Mouse (Mus musculus): Measurements from ENCODE around the gene Slc1a3. TPM values are rescaled to one million over a fixed set of nuclear protein-coding genes. Genes with fewer than 3 reads are reported as not detected.

Slc1a3 gene
- polyA plus RNA-seq, 1 experiment from 2014 or later: 256 TPM

GRCm38 (mm10) chr15:8634355-8634754, 76.2 kb downstream of the Slc1a3 start:
- H3K27ac ChIP-seq (ENCODE audit: low read depth, low read length): no peak overlapping the region
- no peaks in the 10 kb centered on the region for H3K36me3 ChIP-seq (ENCODE audit: control insufficient read depth, insufficient read depth, low read length)
- no peak overlapping the region for H3K4me2 ChIP-seq (ENCODE audit: low read length)
- WGBS: 43% methylated on average over 3 of the region's 3 CpGs
- H3K9ac ChIP-seq (ENCODE audit: low read depth, low read length): no peak overlapping the region
- H3K27me3 ChIP-seq (replicated peaks; ENCODE audit: control insufficient read depth, insufficient read depth, low read length): no peaks in the 10 kb centered on the region
- H3K4me3 ChIP-seq (ENCODE audit: low read length): no peak overlapping the region
- peaks cover 4% of the 10 kb centered on the region for H3K4me1 ChIP-seq (ENCODE audit: control insufficient read depth, insufficient read depth, low read depth, low read length)
- H3K9me3 ChIP-seq (ENCODE audit: control insufficient read depth, low read length): no peaks in the 10 kb centered on the region
- no peak for ATAC-seq

DNA sequence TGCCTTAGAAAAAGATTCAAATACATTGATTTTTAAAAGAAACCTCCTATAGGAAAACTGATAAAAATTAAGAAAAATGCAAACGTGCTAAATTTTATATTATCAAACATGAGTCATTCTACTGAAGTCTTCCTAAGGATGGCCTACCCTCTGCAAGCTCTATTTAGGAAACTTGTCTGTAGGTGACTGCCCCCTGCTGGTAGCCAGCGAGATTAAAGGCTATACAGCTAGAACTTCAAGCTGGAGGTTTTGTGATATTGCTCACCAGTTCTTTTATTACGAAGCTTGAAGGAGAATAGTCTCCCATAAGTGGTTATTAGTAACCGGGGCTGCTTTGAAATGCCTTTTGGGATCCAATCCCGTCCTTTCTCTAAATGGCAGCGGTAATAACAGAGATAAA, 77.2 kb downstream of the Slc1a3 start:
- ATAC-seq: no peak
- Histone ChIP-seq H3K27me3 (replicated peaks; ENCODE audit: control insufficient read depth, insufficient read depth, low read length) (no peaks in the 10 kb centered on the region), H3K36me3 (ENCODE audit: control insufficient read depth, insufficient read depth, low read length) (no peaks in the 10 kb centered on the region), H3K4me2 (ENCODE audit: low read length) (no peak overlapping the region), H3K4me3 (ENCODE audit: low read length) (no peak overlapping the region), H3K9ac (ENCODE audit: low read depth, low read length) (no peak overlapping the region), H3K4me1 (ENCODE audit: control insufficient read depth, insufficient read depth, low read depth, low read length) (peaks cover 4% of the 10 kb centered on the region), H3K9me3 (ENCODE audit: control insufficient read depth, low read length) (no peaks in the 10 kb centered on the region), H3K27ac (ENCODE audit: low read depth, low read length) (no peak overlapping the region)
- 55% methylated on average over 6 of the region's 6 CpGs for WGBS

DNA sequence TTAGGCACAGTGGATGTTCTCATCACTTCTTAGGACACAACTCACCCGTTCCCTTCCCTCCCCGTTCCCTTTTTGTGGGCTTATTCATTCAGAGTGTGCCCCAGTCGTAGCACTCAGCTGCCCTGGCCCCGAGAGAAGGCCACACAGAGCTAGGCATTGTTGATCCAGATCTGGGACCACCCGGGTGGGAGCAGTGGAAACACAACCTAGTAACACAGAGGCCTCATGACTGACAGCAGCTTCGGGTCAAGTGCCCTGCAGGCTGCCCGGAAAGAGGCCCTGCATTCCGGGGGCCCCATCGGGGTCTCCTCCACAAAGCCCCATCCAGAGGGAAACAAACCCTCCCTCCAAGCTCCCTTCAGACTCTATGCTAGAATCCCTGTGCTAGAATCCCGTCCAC, 78.2 kb downstream of the Slc1a3 start:
- no peak overlapping the region for H3K9ac ChIP-seq (ENCODE audit: low read depth, low read length)
- H3K4me1 ChIP-seq (ENCODE audit: control insufficient read depth, insufficient read depth, low read depth, low read length): peaks cover 7% of the 10 kb centered on the region
- no peak overlapping the region; the same call in 1 of the 2 replicates for H3K27ac ChIP-seq (ENCODE audit: low read depth, low read length)
- ATAC-seq: peak; percentile 34
- H3K4me2 ChIP-seq (ENCODE audit: low read length): no peak overlapping the region
- 8% methylated on average over 10 of the region's 10 CpGs for WGBS
- H3K4me3 ChIP-seq (ENCODE audit: low read length): no peak overlapping the region
- no peaks in the 10 kb centered on the region for H3K9me3 ChIP-seq (ENCODE audit: control insufficient read depth, low read length)
- no peaks in the 10 kb centered on the region for H3K36me3 ChIP-seq (ENCODE audit: control insufficient read depth, insufficient read depth, low read length)
- no peaks in the 10 kb centered on the region for H3K27me3 ChIP-seq (replicated peaks; ENCODE audit: control insufficient read depth, insufficient read depth, low read length)

- 0% methylated on average over 13 of the region's 13 CpGs for WGBS
- Histone ChIP-seq H3K27ac (ENCODE audit: low read depth, low read length) (peak overlapping the region; percentile 46), H3K9ac (ENCODE audit: low read depth, low read length) (peak overlapping the region; percentile 61), H3K4me1 (ENCODE audit: control insufficient read depth, insufficient read depth, low read depth, low read length) (peaks cover 7% of the 10 kb centered on the region), H3K4me3 (ENCODE audit: low read length) (peak overlapping the region; percentile 45), H3K4me2 (ENCODE audit: low read length) (peak overlapping the region; percentile 79), H3K9me3 (ENCODE audit: control insufficient read depth, low read length) (no peaks in the 10 kb centered on the region), H3K27me3 (replicated peaks; ENCODE audit: control insufficient read depth, insufficient read depth, low read length) (no peaks in the 10 kb centered on the region), H3K36me3 (ENCODE audit: control insufficient read depth, insufficient read depth, low read length) (no peaks in the 10 kb centered on the region)
- ATAC-seq: peak; percentile 95
These were observed 81.2 kb downstream of the Slc1a3 start for GRCm38 (mm10) chr15:8629317-8629831.

DNA sequence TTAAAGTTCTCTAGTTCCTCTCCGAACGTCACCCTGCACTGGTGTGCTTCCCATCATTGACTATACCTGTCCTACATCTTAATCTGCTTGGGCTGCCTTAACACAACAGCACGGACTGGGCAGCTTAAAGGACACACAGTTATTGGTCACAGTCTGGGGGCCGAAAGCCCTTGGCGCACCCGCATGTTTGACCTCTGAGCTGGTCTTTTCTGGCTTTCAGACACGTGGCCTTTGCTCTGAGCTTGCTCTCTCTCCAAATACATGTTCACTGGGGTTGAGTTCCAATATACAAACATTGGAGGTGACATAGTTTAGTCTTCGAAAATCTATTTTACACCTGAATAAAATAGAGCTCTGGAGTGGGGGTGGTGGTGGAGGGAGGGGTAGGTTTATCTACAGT, 82.4 kb downstream of the Slc1a3 start:
- Histone ChIP-seq H3K4me2 (ENCODE audit: low read length) (no peak overlapping the region), H3K27me3 (replicated peaks; ENCODE audit: control insufficient read depth, insufficient read depth, low read length) (no peaks in the 10 kb centered on the region), H3K9me3 (ENCODE audit: control insufficient read depth, low read length) (no peaks in the 10 kb centered on the region), H3K4me3 (ENCODE audit: low read length) (no peak overlapping the region), H3K27ac (ENCODE audit: low read depth, low read length) (no peak overlapping the region), H3K4me1 (ENCODE audit: control insufficient read depth, insufficient read depth, low read depth, low read length) (peaks cover 7% of the 10 kb centered on the region), H3K36me3 (ENCODE audit: control insufficient read depth, insufficient read depth, low read length) (no peaks in the 10 kb centered on the region), H3K9ac (ENCODE audit: low read depth, low read length) (no peak overlapping the region)
- no peak for ATAC-seq
- WGBS: 72% methylated on average over 8 of the region's 8 CpGs

DNA sequence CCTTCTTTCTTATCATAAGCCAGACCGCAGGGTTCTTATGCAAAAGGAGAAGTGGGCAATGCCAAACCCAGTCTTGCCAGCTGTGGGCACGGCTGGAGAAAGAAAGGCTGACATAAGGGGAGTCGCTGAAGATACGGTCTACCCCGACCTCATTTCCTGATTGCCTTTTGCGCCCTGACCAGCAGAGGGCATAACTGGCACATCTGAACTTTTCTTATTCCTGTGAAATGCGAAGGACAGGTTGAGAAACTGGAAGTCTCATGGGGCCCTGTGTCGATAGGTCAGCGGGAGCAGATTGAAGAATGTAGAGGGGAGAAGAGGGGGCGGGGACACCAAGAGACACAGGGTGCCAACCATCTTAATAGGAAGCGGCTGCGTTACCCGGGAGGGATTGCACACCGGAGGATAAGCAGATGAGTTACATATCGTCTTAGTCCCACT, 83.4 kb downstream of the Slc1a3 start:
- 3% methylated on average over 15 of the region's 15 CpGs for WGBS
- Histone ChIP-seq H3K27me3 (replicated peaks; ENCODE audit: control insufficient read depth, insufficient read depth, low read length) (no peaks in the 10 kb centered on the region), H3K27ac (ENCODE audit: low read depth, low read length) (peak overlapping the region; percentile 6; the same call in 1 of the 2 replicates), H3K4me1 (ENCODE audit: control insufficient read depth, insufficient read depth, low read depth, low read length) (peaks cover 7% of the 10 kb centered on the region), H3K36me3 (ENCODE audit: control insufficient read depth, insufficient read depth, low read length) (no peaks in the 10 kb centered on the region), H3K4me2 (ENCODE audit: low read length) (peak overlapping the region; percentile 75), H3K9me3 (ENCODE audit: control insufficient read depth, low read length) (no peaks in the 10 kb centered on the region), H3K9ac (ENCODE audit: low read depth, low read length) (peak overlapping the region; percentile 49), H3K4me3 (ENCODE audit: low read length) (peak overlapping the region; percentile 38)
- peak; percentile 15; the same call in 1 of the 2 replicates for ATAC-seq

GRCm38 (mm10) chr15:8625370-8625769, 85.2 kb downstream of the Slc1a3 start:
- H3K4me1 ChIP-seq (ENCODE audit: control insufficient read depth, insufficient read depth, low read depth, low read length): peaks cover 7% of the 10 kb centered on the region
- H3K9ac ChIP-seq (ENCODE audit: low read depth, low read length): no peak overlapping the region
- no peaks in the 10 kb centered on the region for H3K9me3 ChIP-seq (ENCODE audit: control insufficient read depth, low read length)
- H3K4me3 ChIP-seq (ENCODE audit: low read length): no peak overlapping the region
- WGBS: 54% methylated on average over 7 of the region's 7 CpGs
- ATAC-seq: peak; percentile 48
- no peak overlapping the region for H3K4me2 ChIP-seq (ENCODE audit: low read length)
- H3K36me3 ChIP-seq (ENCODE audit: control insufficient read depth, insufficient read depth, low read length): no peaks in the 10 kb centered on the region
- no peak overlapping the region for H3K27ac ChIP-seq (ENCODE audit: low read depth, low read length)
- no peaks in the 10 kb centered on the region for H3K27me3 ChIP-seq (replicated peaks; ENCODE audit: control insufficient read depth, insufficient read depth, low read length)

DNA sequence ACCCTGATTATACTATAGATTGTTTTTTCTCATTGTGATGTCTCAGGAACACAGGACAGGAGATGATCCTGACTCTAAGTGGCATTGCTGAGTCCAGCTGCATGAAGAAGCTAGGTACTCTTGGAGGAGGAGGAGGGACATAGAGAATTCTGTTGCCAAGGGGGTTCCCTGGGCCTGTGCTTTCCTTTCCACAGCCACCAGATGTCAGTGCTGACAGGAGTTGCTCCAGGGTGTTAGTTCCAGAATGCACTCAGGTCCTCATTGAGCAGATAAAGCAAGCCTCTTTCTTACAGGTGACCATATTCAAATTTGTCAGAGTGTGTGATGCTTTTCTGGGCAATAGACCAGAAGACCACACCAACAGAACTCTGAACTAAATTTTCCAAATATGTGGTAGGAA, 86.7 kb downstream of the Slc1a3 start:
- no peak overlapping the region for H3K9ac ChIP-seq (ENCODE audit: low read depth, low read length)
- no peaks in the 10 kb centered on the region for H3K27me3 ChIP-seq (replicated peaks; ENCODE audit: control insufficient read depth, insufficient read depth, low read length)
- no peak for ATAC-seq
- H3K27ac ChIP-seq (ENCODE audit: low read depth, low read length): no peak overlapping the region
- H3K36me3 ChIP-seq (ENCODE audit: control insufficient read depth, insufficient read depth, low read length): no peaks in the 10 kb centered on the region
- H3K4me1 ChIP-seq (ENCODE audit: control insufficient read depth, insufficient read depth, low read depth, low read length): peaks cover 3% of the 10 kb centered on the region; the same call in 1 of the 2 replicates
- no peaks in the 10 kb centered on the region for H3K9me3 ChIP-seq (ENCODE audit: control insufficient read depth, low read length)
- H3K4me3 ChIP-seq (ENCODE audit: low read length): no peak overlapping the region
- H3K4me2 ChIP-seq (ENCODE audit: low read length): no peak overlapping the region

DNA sequence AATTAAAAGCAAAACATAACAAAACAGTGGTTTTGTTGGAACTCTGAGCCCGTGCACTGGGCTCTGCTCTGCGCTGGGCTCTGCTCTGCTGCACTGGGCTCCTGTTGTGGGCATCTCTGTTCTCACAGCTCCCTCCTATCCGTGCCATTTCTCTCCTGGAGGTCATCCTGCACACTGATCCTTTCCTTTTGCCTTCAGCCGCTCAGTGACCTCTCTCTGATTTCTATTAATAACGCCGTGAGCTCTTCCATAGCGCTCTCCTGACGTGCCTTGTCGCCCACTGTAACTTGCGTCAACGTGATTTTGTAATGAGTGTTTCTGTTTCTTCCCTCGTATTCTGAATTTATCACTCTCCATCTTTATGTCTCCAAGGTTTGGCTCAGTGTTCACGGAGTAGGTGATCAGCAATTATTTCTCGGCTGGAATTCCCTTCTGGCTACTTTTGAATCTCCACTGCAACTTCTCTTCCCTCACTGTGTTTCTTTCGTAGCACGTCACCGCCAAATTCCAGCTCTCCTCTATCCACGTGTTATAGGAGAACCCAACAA, 91.0 kb downstream of the Slc1a3 start:
- 75% methylated on average over 18 of the region's 18 CpGs for WGBS
- Histone ChIP-seq H3K36me3 (ENCODE audit: control insufficient read depth, insufficient read depth, low read length) (no peaks in the 10 kb centered on the region), H3K9ac (ENCODE audit: low read depth, low read length) (no peak overlapping the region), H3K4me1 (ENCODE audit: control insufficient read depth, insufficient read depth, low read depth, low read length) (no peaks in the 10 kb centered on the region; the same call in 1 of the 2 replicates), H3K9me3 (ENCODE audit: control insufficient read depth, low read length) (no peaks in the 10 kb centered on the region), H3K27ac (ENCODE audit: low read depth, low read length) (no peak overlapping the region), H3K4me2 (ENCODE audit: low read length) (no peak overlapping the region), H3K27me3 (replicated peaks; ENCODE audit: control insufficient read depth, insufficient read depth, low read length) (no peaks in the 10 kb centered on the region), H3K4me3 (ENCODE audit: low read length) (no peak overlapping the region)
- no peak for ATAC-seq

All from hindbrain, embryonic 16.5 days (tissue).